Mouse (Mus musculus) embryonic fibroblast, embryonic 13.5 days (primary cell): ENCODE measurements around the gene Ssh1.

Source experiments
- CTCF ChIP-seq: IDR thresholded peaks from 2 replicates; pipeline ENCODE4 v1.5.1; 2011; ENCODE audit warnings: mild to moderate bottlenecking, control low read depth, low read length, moderate library complexity, borderline replicate concordance; ENCODE audit not compliant: insufficient read depth
- POLR2A ChIP-seq: IDR thresholded peaks from 2 replicates; pipeline ENCODE4 v1.6.1; 2011; ENCODE audit warnings: low read depth, mild to moderate bottlenecking, control low read depth, low read length, moderate library complexity

GRCm38 (mm10) chr5:114034393-114034792 is 40.7 kb upstream of the Ssh1 start:
- no peak for TF ChIP-seq CTCF
- TF ChIP-seq POLR2A, result no peak
